ENCODE assay signal across 18 mouse cellular contexts in the genomic region with DNA sequence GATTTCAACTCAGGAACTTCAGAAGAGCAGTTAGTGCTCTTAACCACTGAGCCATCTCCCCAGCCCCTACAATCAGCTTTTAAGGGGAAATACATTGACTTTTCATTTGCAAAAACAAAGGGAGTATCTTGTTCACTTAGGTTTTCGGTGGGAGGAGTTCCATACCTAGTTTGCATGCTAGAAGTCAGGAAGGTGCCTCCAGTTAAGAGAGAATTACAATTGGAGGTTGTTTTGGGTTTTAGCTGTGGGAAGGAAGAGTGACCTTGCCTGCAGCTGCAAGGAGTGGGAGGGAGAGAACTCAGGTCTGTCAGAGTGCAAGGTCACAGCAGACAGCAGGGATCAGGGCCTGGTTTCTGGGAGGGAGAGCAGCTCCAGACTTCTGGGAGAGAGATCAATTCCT.
DNase-seq lines count a peak whose midpoint lies in the region.
"Had no signal": no experiment of that assay in that cellular context is flagged by ENCODE, and none has a peak within 500 bp of the region (broad histone marks: within the 10 kb centered on the region; RNA-seq: fewer than 3 reads in every experiment).

No protein-coding gene starts in this region.

- peak; percentile 4 for DNase-seq in ovary, adult 18-20 months (ENCODE audit: low spot score)
- no peak for DNase-seq in ovary, postnatal 36 days (ENCODE audit: low spot score)
- DNase-seq in ES-CJ7 (ENCODE audit: low read depth, low spot score) (peak; percentile 85), WW6 (ENCODE audit: low read depth, low spot score) (peak; percentile 11)
- DNase-seq in right cerebral cortex, adult 18-20 months = no peak
- no peak for DNase-seq in urinary bladder, postnatal 10 days (ENCODE audit: low spot score)
- DNase-seq: adrenal gland, postnatal 10 days; adrenal gland, postnatal 36 days; cerebellum, adult 11 months; cerebellum, adult 2 months; cerebellum, adult 9-11 months; cerebellum, postnatal 25 days; forebrain, postnatal 0 days; gastrocnemius, adult 2 months; gastrocnemius, postnatal 14 days; heart, adult 11 months; heart, postnatal 10 days; heart, postnatal 36 days had no signal

Comparison
In these comparisons a context has a peak if more than half of its experiments do, and no peak if none do; other contexts are left out.
1. DNase-seq: peak in ovary, adult 18-20 months (single experiment), ES-CJ7 (single experiment) and WW6 (single experiment); none in ovary, postnatal 36 days (single experiment), right cerebral cortex, adult 18-20 months (single experiment) and urinary bladder, postnatal 10 days (single experiment).